Mouse (Mus musculus) urinary bladder, postnatal 36 days (tissue): ENCODE measurements around the gene Aldh1a1.
A peak's percentile ranks its signal among the peaks of the same experiment; 100 is the strongest.
"Not testable (repeated sequence)": the region's sequence is repeated elsewhere in the genome, so short reads cannot be mapped to it uniquely, and the experiment has no call there.

Experiments used
- DNase-seq, 2 experiments: peaks; one replicate each; pipeline ENCODE4 v3.0.0; 2022; ENCODE audit warnings: low spot score in 2 of 2, mixed read lengths in 1 of 2

Gene Aldh1a1

GRCm38 (mm10) chr19:20492491-20492890 lies at the start of gene Aldh1a1:
TSS of gene Aldh1a1 (plus strand) at chr19:20492715.
- peak; percentile 20 to 71 for DNase-seq

- DNase-seq: no peak
Observed at GRCm38 (mm10) chr19:20447807-20448206, 44.7 kb upstream of the Aldh1a1 start.

GRCm38 (mm10) chr19:20449546-20449945 lies 43.0 kb upstream of the Aldh1a1 start:
- DNase-seq: peak in 1 of 2 experiments; percentile 6

GRCm38 (mm10) chr19:20451045-20451444 lies 41.5 kb upstream of the Aldh1a1 start:
- no peak for DNase-seq

- peak; percentile 30 to 73 for DNase-seq
Observed at GRCm38 (mm10) chr19:20484497-20484896, 8.0 kb upstream of the Aldh1a1 start.

- peak; percentile 8 to 54 for DNase-seq
Observed at GRCm38 (mm10) chr19:20491950-20492349, 565 bp upstream of the Aldh1a1 start.

GRCm38 (mm10) chr19:20496476-20496875 lies 4.0 kb downstream of the Aldh1a1 start:
- no peak for DNase-seq

- no peak for DNase-seq
Observed at GRCm38 (mm10) chr19:20505359-20505758, 12.8 kb downstream of the Aldh1a1 start.

- no peak for DNase-seq
Observed at GRCm38 (mm10) chr19:20506936-20507615, 14.6 kb downstream of the Aldh1a1 start.

GRCm38 (mm10) chr19:20508609-20509008 lies 16.1 kb downstream of the Aldh1a1 start:
- DNase-seq: no peak

GRCm38 (mm10) chr19:20511971-20512370 lies 19.5 kb downstream of the Aldh1a1 start:
- DNase-seq: no peak

GRCm38 (mm10) chr19:20513181-20513580 lies 20.7 kb downstream of the Aldh1a1 start:
- no peak for DNase-seq

- no peak for DNase-seq
Observed at GRCm38 (mm10) chr19:20513688-20514361, 21.3 kb downstream of the Aldh1a1 start.

- no peak for DNase-seq
Observed at GRCm38 (mm10) chr19:20516481-20516880, 24.0 kb downstream of the Aldh1a1 start.

- DNase-seq: not testable (repeated sequence)
Observed at GRCm38 (mm10) chr19:20529156-20529555, 36.6 kb downstream of the Aldh1a1 start.

GRCm38 (mm10) chr19:20529921-20530696 lies 37.6 kb downstream of the Aldh1a1 start:
- DNase-seq: peak in 1 of 2 experiments; percentile 19

- DNase-seq: no peak
Observed at GRCm38 (mm10) chr19:20536538-20536937, 44.0 kb downstream of the Aldh1a1 start.

- no peak for DNase-seq
Observed at GRCm38 (mm10) chr19:20541044-20541443, 48.5 kb downstream of the Aldh1a1 start.

GRCm38 (mm10) chr19:20541924-20542323 lies 49.4 kb downstream of the Aldh1a1 start:
- no peak for DNase-seq

- DNase-seq: no peak
Observed at GRCm38 (mm10) chr19:20543816-20544215, 51.3 kb downstream of the Aldh1a1 start.

GRCm38 (mm10) chr19:20544941-20545340 lies 52.4 kb downstream of the Aldh1a1 start:
- no peak for DNase-seq

GRCm38 (mm10) chr19:20547025-20547424 lies 54.5 kb downstream of the Aldh1a1 start:
- no peak for DNase-seq
